Mouse (Mus musculus): Measurements from ENCODE around the gene Tvp23a.
A peak's percentile ranks its signal among the peaks of the same experiment; 100 is the strongest.

The Tvp23a gene

DNA sequence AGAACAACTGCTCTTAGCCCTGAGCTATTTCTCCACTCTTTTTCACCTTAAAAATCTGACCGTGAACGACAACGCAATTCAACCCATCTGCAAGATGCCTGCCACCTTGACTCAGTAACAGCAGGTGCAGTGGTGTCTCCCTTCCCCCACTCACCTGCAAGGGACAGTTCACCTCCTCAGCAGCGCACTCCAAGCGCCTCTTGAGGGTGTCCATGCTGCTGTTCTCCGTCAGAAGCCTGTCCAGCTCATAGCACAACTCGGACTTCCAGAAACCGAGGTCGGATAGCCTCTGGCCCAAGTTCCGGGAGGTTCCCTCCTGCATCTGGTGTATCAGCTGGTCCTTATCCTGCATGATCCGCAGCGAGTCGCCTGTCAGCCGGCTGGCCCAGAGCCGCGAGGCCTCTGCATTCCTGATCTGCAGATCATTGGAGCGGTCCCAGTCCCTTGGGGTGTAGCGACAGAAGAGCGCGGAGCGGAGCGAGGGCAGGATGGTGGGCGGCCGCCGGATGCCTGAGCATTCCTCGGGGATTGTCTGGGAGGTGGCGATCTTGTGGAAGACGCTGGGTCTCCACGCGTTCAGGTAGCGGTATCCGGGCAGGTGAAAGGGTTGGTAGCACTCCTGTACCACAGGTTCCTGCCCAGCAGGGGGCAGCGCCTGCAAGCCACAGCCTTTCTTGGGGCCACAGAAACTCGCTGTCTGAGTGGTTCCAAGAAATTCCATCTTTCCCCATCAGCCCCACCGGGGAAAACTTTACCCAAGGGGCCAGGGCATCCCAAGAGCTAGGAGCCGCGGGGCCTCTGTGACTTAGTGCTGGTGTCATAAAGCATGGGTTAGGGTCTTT lies 52.2 kb downstream of the Tvp23a start, which contains the start of gene Tekt5:
Gene Tekt5, minus strand, starts transcription at position 792 of the 842 bp plus-strand sequence.
- peak; percentile 57 for DNase-seq (ENCODE audit: low read depth, low spot score)

- DNase-seq (ENCODE audit: low read depth, low spot score) = no peak
Observed at GRCm38 (mm10) chr16:10392587-10392986, 54.6 kb downstream of the Tvp23a start.

- DNase-seq (ENCODE audit: low read depth, low spot score) = no peak
Observed at GRCm38 (mm10) chr16:10388634-10389365, 58.4 kb downstream of the Tvp23a start.

DNA sequence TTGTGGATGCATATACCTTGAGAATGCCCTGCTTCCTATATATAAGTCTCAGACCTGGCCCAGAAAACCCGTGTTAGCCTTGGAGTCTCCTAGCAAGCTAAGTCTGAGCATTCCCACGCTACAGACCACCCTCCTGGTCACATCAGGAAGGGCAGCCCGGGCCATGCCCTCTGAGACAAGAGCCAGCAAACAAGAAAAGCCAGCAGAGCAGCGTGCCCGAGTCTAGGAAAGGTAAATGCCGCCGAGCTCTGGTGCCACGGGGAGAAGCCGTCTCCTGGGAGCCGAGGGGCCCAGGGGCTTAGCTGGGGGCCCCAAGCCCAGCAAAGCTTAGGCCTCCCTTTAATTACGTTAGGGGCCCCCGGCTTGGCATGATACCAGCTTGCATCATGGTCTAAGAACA lies 61.9 kb downstream of the Tvp23a start:
- no peak for DNase-seq (ENCODE audit: low read depth, low spot score)

DNA sequence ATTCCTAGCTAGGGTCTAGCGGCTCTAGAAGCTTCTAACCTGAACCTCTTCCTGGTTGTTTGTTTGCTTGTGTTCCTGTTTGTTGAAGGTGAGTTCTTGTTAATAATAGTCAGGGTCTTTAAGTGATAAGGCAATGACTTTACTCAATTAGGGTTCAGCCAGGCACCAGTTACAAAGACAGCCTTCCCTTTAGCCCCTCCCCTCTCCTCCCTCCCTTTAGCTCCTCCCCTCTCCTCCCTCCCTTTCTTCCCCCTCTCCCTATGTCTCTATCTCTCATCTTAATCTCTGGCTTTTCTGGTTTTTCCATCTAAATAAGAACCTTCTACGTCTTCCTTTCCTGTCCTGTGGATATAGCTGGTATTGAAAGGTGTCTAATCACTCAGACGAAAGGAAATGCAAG lies 62.6 kb downstream of the Tvp23a start:
- no peak for DNase-seq (ENCODE audit: low read depth, low spot score)

DNA sequence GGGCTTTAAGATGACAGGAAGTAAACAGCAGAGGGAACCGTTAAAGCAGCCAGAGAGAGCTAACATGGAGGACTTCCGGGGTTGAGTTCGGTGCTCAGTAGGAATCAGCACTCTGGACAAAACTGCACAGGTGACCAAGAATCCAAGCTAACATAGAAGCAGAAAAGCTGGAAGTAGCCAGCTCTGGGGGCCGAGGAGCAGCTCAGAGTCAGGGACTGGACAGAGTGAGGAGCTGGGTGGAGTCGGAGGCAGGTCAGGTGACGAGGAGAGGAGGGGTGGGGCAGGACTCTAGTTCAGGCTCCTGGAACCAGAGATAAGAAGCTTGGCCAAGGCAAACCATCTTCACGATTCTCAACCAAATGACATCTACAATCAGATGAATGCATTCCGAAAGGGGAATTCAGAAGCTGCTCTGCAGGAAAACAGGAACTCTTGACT lies 63.1 kb downstream of the Tvp23a start:
- DNase-seq (ENCODE audit: low read depth, low spot score) = no peak

DNA sequence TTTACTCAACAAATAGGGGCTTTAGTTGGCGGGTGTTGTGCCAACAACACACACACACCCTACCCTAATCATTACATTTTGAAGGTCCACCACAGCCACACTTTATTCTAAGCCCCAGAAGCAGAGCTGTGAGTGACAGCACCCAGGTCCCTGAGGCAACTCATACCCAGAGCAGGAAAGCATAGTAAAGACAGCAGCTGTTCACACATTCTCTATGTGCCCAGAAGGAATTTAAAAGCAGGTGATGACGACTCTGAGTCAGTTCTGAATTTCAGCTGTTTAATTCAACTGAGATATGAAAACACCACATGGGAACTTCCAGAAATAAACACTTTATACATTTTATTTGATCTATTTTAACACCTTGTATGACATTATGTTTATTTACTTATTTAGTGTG lies 67.6 kb downstream of the Tvp23a start:
- DNase-seq (ENCODE audit: low read depth, low spot score) = no peak

DNA sequence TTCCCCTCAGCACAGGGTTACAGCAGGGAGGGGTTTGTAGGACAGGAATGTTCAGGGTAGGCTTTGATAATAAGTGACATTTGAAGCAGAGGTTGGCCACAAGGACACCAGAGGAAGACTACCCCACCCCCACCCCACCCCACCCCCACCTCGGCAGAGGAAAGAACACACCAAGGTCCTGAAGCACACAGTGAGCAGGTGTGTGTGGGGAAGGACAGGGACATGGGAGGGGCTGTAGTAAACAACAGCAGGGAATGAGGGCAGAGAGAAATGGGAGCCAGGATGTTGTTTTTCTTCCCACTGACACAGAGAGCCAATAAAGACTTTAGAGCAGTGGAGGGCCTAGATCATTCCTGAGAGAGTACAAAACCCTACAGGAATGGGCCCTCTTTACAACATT lies 69.9 kb downstream of the Tvp23a start:
- no peak for DNase-seq (ENCODE audit: low read depth, low spot score)

- no peak for DNase-seq (ENCODE audit: low read depth, low spot score)
Observed at GRCm38 (mm10) chr16:10374254-10375011, 72.7 kb downstream of the Tvp23a start.

- DNase-seq (ENCODE audit: low read depth, low spot score) = no peak
Observed at GRCm38 (mm10) chr16:10372372-10372771, 74.8 kb downstream of the Tvp23a start.

Data from WW6 (cell line).